Mouse (Mus musculus): ENCODE measurements around the gene Gm17535.
"Not testable (repeated sequence)": the region's sequence is repeated elsewhere in the genome, so short reads cannot be mapped to it uniquely, and the experiment has no call there.

DNA sequence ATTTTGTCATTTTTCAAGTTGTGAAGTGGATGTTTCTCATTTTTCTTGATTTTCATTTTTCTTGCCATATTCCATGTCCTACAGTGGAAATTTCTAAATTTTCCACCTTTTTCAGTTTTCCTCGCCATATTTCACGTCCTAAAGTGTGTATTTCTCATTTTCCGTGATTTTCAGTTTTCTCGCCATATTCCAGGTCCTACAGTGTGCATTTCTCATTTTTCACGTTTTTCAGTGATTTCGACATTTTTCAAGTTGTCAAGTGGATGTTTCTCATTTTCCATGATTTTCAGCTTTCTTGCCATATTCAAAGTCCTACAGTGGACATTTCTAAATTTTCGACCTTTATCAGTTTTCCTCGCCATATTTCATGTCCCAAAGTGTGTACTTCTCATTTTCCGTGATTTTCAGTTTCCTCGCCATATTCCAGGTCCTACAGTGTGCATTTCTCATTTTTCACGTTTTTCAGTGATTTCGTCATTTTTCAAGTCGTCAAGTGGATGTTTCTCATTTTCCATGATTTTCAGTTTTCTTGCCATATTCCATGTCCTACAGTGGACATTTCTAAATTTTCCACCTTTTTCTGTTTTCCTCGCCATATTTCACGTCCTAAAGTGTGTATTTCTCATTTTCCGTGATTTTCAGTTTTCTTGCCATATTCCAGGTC lies 10.3 kb upstream of the Gm17535 start:
- TF ChIP-seq CTCF (conservative IDR thresholded peaks at IDR 0.05; ENCODE audit: insufficient read depth, insufficient read length, low read depth, low read length); POLR2A (IDR thresholded peaks at IDR 0.05; ENCODE audit: low read depth, low read length): not testable (repeated sequence)

Data from kidney, adult 2 months (tissue).